Mouse (Mus musculus): ENCODE measurements around the gene Wdr37. TPM values are rescaled to one million over a fixed set of nuclear protein-coding genes. Genes with fewer than 3 reads are reported as not detected.
A peak's percentile ranks its signal among the peaks of the same experiment; 100 is the strongest.
"Not testable (repeated sequence)": the region's sequence is repeated elsewhere in the genome, so short reads cannot be mapped to it uniquely, and the experiment has no call there.

Wdr37 gene
- 10 to 100 TPM; 32.8 to 35.2 TPM for total RNA-seq (2021)

DNA sequence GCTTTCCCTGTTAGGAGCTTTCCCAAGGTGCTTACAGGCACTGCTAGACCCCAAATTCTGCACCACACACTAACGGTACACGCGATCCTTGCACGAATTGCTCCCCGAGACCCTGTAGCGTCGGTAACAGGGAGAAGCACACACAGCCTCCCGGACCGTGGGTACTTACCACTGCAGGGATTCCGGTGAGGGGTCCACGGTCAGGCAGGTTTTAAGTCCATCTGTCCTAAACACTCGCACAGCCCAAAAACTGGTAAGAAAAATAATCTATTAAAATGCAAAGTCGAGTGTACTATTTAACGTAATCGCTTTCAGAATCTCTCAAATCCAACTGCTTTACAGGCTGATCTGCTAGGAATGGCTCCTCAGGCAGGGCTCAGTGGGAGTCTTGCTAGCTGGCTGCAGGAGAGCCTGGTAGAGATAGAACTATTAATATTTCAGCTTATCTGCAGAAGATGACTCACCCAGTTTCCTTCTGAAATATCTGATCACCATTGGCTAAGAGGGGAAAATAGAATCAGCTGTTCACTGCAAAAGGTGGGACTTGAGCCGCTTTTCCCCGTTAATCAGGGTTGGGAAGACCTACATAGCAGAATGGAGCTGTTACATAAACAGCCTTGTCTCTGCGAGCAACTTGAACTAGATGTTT, at the start of gene Wdr37:
TSS of gene Wdr37 (minus strand) at position 596 of the 649 bp plus-strand sequence.
- intact Hi-C loops (cut with DNase I) = loop anchor here (2.0 to 5.0 kb wide), 3 partner anchors 25 to 126 kb away; partner anchors contain the start of gene Gtpbp4
- DNase-seq = peak in 1 of 2 experiments; percentile 20

DNA sequence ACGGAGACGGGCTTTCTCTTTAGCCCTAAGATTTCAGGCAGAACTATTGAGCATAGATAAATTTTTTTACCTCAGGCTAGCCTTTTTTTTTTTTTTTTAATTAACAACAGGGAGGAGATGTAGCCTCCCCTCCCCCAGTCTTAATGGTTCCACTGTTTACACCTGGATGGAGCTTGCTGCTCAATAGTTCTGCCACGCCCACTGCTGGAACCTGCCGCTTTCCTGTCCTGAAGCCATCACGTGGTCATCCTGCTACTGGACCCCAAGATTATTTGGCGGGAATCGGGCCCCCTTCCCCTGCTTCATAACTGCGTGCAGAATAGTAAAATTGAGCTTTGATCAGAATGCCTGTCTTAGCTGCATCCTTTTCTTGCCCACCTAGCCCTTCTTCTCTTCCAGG, 42.2 kb upstream of the Wdr37 start:
- DNase-seq; intact Hi-C loops (cut with DNase I): not testable (repeated sequence)

GRCm38 (mm10) chr13:8905986-8906385, 34.3 kb upstream of the Wdr37 start:
- DNase-seq; intact Hi-C loops (cut with DNase I): not testable (repeated sequence)

GRCm38 (mm10) chr13:8888603-8889002, 16.9 kb upstream of the Wdr37 start:
- intact Hi-C loops (cut with DNase I) = loop anchor here (5.0 kb wide), 1 partner anchor 204 kb away; the partner anchor contains the start of gene Larp4b
- no peak for DNase-seq

GRCm38 (mm10) chr13:8886185-8886560, 14.5 kb upstream of the Wdr37 start:
- intact Hi-C loops (cut with DNase I) = loop anchor here (5.0 kb wide), 1 partner anchor 206 kb away; the partner anchor contains the start of gene Larp4b
- DNase-seq = no peak

DNA sequence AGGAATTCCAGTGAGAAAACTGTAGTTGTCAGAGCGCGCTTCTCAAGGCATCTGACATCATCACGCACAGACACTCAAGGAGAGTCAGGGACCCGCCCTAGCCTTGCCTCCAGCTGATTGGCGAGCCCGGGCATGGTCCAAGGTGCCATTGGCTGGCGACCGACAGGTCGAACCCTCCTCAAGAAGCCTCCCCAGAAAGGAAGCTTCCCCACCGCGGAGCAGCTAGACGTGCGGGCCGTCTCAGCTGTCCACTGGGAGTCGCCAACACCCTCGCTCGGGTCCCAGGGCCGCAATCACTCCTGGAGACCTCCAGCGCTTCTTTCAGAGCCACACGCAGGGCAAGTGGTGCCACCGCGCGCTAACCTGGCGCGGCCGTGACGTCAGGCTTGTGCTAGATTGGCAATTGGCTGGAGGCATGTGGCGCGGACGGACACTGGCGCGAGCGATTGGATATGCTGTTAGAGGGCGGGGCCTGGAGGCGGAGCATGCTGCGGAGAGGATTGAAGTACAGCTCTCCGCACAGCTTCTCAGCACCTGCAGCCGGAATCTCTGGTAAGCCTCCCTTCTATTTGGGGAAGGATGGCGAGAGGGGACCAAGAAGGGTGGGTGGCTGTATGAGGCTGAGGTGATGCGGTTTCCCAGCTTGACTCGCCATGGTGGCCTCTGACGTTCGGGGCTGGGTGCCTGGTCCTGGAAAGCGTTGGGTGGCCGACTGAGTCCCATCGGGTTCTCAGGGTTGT, 13.9 kb upstream of the Wdr37 start, which contains the start of gene Idi1:
TSS of gene Idi1 (plus strand) at position 57 of the 740 bp plus-strand sequence.
- intact Hi-C loops (cut with DNase I) = loop anchor here (5.0 kb wide), 1 partner anchor 207 kb away; the partner anchor contains the start of gene Larp4b
- DNase-seq = peak; percentile 94 to 97

- not testable (repeated sequence) for DNase-seq
Measured at GRCm38 (mm10) chr13:8883870-8884269, 12.2 kb upstream of the Wdr37 start.

GRCm38 (mm10) chr13:8881611-8882010, 9.9 kb upstream of the Wdr37 start:
- intact Hi-C loops (cut with DNase I) = no loop called here
- DNase-seq = no peak

More at GRCm38 (mm10) chr13:8883870-8884269, 12.2 kb upstream of the Wdr37 start:
- intact Hi-C loops (cut with DNase I) = not testable (repeated sequence)

- no peak for DNase-seq
- intact Hi-C loops (cut with DNase I) = loop anchor here (5.0 kb wide), 1 partner anchor 124 kb away; the partner anchor contains the start of gene Gtpbp4
Measured at GRCm38 (mm10) chr13:8873776-8874175, 2.1 kb upstream of the Wdr37 start.

DNA sequence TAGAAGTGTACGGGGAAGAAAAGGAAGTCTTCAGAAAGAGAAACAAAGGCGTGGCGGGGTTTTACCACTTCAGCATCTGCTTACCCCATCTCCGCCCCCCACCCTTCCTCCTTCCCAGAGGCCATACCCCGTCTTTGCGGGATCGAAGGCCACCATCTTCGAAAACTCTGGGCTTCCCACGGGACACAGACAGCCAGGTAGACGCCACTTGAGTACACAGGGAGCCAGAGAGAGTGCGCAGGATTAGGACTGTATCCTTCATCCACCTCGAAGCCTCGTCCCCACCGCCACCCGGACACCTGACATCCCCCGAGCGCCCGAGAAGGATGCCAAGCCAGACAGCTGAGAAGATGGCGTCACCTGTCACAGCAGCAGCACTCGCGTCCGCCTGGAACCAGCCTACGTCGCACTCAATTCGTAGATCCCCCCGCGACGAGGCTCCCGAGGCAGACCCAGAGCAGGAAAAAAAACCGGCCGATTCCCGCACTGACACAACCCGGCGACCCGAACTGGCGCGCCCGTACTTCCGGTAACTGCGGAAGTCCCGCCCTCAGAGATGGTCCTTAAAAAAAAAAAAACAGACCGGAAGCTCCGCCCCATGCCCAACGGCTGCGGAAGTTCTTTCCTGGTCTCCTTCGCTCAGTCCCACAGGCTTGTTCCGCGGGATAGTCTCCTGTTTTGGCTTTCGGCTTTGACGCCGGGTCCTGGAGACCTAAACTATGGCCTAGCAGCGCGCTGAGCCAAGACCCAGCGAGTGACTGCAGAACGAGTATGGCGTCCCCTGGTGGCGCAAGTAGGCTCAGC, 997 bp downstream of the Wdr37 start:
- intact Hi-C loops (cut with DNase I) = loop anchor here (2.0 to 5.0 kb wide), 3 partner anchors 24 to 127 kb away; partner anchors contain the start of gene Gtpbp4
- DNase-seq = peak; percentile 87 to 92

- intact Hi-C loops (cut with DNase I) = loop anchor here (2.0 to 5.0 kb wide), 3 partner anchors 23 to 127 kb away; partner anchors contain the start of gene Gtpbp4
- DNase-seq = no peak
Measured at GRCm38 (mm10) chr13:8870160-8870509, 1.6 kb downstream of the Wdr37 start.

DNA sequence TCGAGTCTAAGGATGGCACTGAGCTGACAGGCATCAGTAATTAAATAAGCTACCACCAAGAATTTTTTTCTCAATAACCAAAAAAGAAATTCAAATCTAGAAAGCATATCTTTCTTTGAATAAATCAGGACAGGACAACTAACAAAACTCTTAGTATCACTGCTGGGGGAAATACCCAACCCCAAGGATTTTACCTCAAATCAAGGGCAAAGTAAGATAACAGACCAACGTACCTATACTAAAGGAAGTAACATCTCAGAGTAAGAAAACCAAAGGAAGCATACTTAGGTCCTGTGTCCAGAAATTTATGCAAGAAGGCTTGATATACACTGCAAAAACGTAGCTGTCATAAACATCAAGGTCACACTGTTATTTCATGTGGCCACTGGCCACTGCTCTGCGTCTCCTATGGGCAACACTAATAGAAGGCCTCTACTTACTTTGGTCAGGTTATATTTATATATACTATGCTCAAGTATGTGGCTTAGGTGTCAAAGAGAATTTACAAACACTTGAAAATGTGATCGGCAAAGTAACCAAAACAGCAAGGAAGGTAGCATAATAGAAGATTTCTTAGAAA, 2.0 kb downstream of the Wdr37 start:
- no peak for DNase-seq
- intact Hi-C loops (cut with DNase I) = loop anchor here (2.0 to 5.0 kb wide), 3 partner anchors 23 to 128 kb away; partner anchors contain the start of gene Gtpbp4

DNA sequence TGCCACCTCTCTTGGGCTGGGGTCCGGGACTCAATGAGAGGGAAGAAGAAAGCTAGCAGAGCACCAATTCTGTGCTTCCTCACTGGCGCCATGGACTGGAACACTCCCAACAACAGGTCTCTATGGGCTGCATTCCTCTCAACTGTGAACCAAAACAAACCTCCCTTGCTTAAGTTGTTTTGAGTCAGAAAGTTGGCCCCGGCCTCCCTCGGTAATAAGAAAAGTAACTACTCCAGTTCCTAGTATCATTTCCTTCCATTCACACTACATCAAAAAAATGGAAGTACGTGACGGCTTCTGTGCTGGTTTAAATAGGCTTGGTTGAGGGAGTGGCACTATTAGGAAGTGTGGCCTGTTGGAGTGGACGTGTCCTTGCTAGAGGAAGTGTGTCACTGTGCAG, 5.1 kb downstream of the Wdr37 start:
- peak; percentile 23 to 29 for DNase-seq
- intact Hi-C loops (cut with DNase I) = no loop called here

DNA sequence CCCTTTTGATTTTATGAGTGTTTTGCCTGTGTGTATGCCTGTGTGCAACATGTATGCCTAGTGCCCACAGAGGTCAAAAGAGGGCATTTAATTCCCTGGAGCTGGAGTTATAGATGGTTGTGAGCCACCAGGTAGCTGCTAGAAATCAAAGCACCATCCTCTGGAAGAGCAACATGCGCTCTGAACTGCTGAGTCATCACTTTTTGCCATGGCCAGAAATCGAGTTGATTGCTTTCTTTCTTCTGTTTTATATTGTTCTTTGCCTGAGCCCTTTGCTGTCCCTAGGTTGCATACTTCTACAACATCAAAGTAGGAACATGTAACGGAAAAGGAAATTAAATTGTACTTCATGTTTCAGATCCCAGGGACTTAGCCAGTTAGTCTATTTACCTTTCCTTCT, 6.7 kb downstream of the Wdr37 start:
- intact Hi-C loops (cut with DNase I) = no loop called here

GRCm38 (mm10) chr13:8860861-8861260, 10.8 kb downstream of the Wdr37 start:
- intact Hi-C loops (cut with DNase I) = no loop called here
- DNase-seq = no peak

More for the DNA sequence above, 6.7 kb downstream of the Wdr37 start:
- DNase-seq = no peak

DNA sequence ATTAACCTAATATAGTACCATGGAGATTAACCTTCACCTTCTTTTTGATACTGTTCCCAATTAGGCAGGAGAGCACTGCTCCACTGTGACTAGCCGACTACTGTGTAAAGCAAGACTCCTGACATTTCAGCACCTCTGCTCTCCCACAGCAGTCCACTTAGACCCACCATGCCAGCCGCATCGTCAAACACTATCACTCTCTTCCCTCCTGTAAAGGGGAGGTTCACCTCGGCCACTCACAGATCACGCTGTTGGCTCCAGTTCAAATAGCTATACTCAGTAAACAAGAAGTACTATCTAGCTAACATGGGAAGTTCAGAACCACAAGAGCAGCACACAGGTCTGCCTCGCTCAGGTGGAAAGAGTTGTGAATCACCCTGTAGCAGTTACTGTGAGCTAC, 13.3 kb downstream of the Wdr37 start:
- DNase-seq = no peak
- intact Hi-C loops (cut with DNase I) = no loop called here

DNA sequence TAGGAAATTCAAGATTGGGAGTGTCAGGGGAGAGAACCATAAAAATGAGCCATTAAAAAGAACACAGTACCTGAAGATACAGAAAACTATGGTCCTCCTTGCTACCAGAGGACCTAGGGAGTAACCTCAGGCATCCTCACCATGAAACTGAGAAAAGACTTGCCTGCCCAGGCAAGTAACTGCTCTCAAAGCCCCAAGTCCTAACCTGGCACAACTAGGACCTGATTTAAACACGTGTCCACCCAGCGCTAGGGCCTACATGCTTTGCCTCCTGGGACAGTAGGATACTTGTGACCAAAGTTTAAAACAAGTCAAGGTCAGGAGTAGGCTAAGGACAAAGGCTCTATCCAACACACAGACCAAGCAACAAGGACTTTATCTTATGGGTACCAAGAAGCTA, 16.9 kb downstream of the Wdr37 start:
- DNase-seq = no peak
- intact Hi-C loops (cut with DNase I) = no loop called here

DNA sequence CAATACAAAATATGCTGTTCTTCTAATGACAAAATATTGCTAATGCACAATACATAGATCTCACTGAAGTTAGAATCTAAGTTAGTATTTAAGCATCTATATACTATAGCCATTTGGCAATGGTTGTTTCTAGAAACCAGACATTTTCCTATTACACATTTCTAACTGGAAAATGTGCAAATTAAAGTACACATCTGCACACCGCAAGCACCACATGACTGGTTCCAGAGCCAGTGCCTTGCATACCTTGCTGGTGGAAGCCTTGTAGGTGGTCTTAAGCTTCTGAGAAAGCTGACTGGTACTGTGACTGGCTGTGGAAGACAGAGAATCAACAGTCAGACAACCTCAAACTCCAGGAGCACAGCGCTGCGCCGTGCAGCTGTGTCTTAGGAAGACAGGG, 18.3 kb downstream of the Wdr37 start:
- intact Hi-C loops (cut with DNase I) = no loop called here

GRCm38 (mm10) chr13:8849311-8849710, 22.4 kb downstream of the Wdr37 start:
- DNase-seq = no peak
- intact Hi-C loops (cut with DNase I) = loop anchor here (2.0 kb wide), 1 partner anchor 13 kb away; no protein-coding TSS in a partner anchor

More for the DNA sequence above, 18.3 kb downstream of the Wdr37 start:
- DNase-seq = no peak

DNA sequence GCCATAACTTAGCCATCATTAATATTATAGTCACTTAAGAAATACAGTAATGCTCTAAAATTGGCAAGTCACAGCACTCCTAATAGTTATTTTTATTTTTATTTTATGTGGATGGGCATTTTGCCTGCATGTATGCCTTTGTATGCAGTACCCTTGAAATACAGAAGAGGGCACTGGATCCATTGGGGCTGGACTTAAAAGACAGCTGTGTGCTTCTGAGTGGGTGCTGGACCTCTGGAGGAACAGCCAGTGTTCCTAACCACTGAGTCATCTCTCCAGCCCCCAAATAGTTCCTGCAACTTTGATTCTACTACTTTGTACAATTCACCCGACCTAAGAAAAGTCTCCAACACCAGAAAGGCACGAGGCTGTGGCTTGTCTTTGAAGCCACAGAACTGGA, 24.0 kb downstream of the Wdr37 start:
- DNase-seq = no peak
- intact Hi-C loops (cut with DNase I) = loop anchor here (2.0 kb wide), 2 partner anchors 15 to 23 kb away; partner anchors contain the start of gene Wdr37

All from heart, postnatal 36 days (tissue).